Mouse (Mus musculus) adrenal gland, postnatal 36 days (tissue): ENCODE results near the gene Tcf7l1. TPM values are rescaled to one million over a fixed set of nuclear protein-coding genes. Genes with fewer than 3 reads are reported as not detected.

Experiments used
- DNase-seq, 2 experiments: peaks; one replicate each; pipeline ENCODE4 v3.0.0; 2021; ENCODE audit warnings: mixed read lengths in 1 of 2
- total RNA-seq, 2 experiments: library from RNA; stranded (reverse); gene quantifications; 2 replicates each; pipeline ENCODE4 v1.2.3; 2021

Tcf7l1 gene
- total RNA-seq, 2 experiments from 2014 or later: 12.3 to 14.7 TPM

DNA sequence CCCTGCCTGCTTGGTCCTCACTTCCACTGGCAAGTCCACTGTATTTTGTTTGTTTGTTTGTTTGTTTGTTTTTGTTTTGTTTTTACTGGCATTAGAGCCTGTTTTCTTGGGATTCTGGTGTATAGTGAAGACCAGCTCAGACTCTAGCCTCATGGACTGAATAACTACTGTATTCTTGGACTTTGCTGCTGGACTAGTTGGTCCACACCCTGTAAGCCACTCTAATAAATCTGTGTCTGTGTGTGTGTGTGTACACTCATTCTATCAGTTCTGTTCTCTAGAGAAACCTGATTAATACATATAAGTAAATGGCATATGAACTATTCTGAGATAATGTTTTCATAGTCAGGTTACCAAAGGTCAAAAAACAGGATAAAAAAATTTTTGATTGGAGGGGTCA lies 198.9 kb downstream of the Tcf7l1 start:
- DNase-seq: no peak

- no peak for DNase-seq
These were observed 200.7 kb downstream of the Tcf7l1 start for GRCm38 (mm10) chr6:72588307-72588706.

GRCm38 (mm10) chr6:72586701-72587100 lies 202.4 kb downstream of the Tcf7l1 start:
- peak in 1 of 2 experiments; percentile 54 for DNase-seq

DNA sequence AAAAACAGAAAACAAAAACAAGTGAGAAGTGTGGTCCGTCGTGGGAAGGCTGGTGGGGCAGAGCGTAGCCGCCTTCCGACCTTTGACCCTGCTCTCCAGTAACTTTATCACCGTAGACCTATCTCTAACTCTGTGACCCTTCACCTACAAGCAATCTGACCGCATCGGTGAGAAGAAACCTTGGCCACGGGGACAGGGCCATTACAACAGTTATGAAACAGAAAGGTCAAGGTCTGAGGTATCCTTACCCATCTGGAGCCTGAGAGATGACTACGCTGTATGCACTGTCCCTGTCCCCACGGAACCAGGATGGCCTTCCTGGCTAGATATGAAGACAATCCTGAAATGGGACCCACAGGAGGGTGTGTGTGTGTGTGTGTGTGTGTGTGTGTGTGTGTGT lies 204.9 kb downstream of the Tcf7l1 start:
- DNase-seq: peak; percentile 44 to 50

GRCm38 (mm10) chr6:72583211-72583839 lies 205.7 kb downstream of the Tcf7l1 start:
- peak in 1 of 2 experiments; percentile 30 for DNase-seq

- DNase-seq: peak in 1 of 2 experiments; percentile 28
These were observed 207.2 kb downstream of the Tcf7l1 start for GRCm38 (mm10) chr6:72581625-72582382.

Other genes starting within 250 kb of the Tcf7l1 start
- 10 to 100 TPM; 41.3 to 45.5 TPM for gene Capg, start 244.9 kb downstream of the Tcf7l1 start, total RNA-seq
- 10 to 100 TPM; 16.0 to 17.4 TPM for gene Elmod3, start 190.8 kb downstream of the Tcf7l1 start, total RNA-seq
- gene Retsat, start 190.8 kb downstream of the Tcf7l1 start, total RNA-seq: 100 to 1,000 TPM; 295 to 376 TPM
- gene Tgoln1, start 172.3 kb downstream of the Tcf7l1 start, total RNA-seq: 100 to 1,000 TPM; 222 to 238 TPM
- gene Kcmf1, start 110.7 kb upstream of the Tcf7l1 start, total RNA-seq: 100 to 1,000 TPM in 1 of 2 experiments, 10 to 100 TPM in 1; 88.9 to 100 TPM
- 100 to 1,000 TPM; 175 to 225 TPM for gene Tmsb10, start 169.5 kb upstream of the Tcf7l1 start, total RNA-seq